16 mouse cellular contexts compared by ENCODE assay signal in the genomic region with DNA sequence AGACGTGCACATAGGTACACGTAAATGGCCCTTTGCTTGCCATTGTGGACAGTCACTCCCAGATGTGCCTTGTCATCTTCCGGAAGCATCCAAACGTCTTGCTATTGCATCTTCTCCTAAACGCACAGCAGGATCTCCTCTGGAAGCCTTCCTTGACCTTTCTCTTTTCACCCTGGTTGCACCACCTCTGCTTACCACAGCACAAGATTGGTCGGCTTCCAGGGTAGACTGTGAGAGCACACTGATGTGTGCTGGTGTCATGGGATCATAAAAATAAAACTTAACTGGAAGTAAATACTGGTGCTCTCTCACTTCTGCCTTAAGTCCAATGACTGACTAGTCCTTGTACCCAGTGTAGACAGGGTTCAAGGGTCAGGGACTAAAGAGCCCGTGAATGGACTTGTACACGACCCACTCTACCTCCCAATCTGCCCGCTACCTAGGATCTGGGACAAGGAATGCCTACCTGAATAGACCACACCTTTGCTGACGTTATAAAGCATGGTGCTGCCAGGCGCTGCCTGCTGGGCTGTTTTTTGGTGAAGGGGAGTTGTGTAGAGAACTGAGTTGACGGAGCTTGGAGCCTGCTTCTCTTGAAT. TPM values are rescaled to one million over a fixed set of nuclear protein-coding genes. Genes with fewer than 3 reads are reported as not detected.
DNase-seq lines count a peak whose midpoint lies in the region; ATAC-seq and TF ChIP-seq lines count a peak whose summit lies in the region.
"Had no signal": no experiment of that assay in that cellular context is flagged by ENCODE, and none has a peak within 500 bp of the region (broad histone marks: within the 10 kb centered on the region; RNA-seq: fewer than 3 reads in every experiment).

No protein-coding gene starts in this region.

- TF ChIP-seq CTCF in E14TG2a.4 (conservative IDR thresholded peaks at IDR 0.05; ENCODE audit: low read length), result no peak

- ATAC-seq in intestine, embryonic 16.5 days, result no peak

- no peak overlapping the region for H3K4me2 ChIP-seq in intestine, embryonic 16.5 days (ENCODE audit: low read depth, low read length)

- H3K27me3 ChIP-seq in E14TG2a.4 (ENCODE audit: insufficient read depth, low read length), result peaks cover 16% of the 10 kb centered on the region; the same call in 1 of the 2 replicates
- no peaks in the 10 kb centered on the region for H3K27me3 ChIP-seq in intestine, embryonic 16.5 days (replicated peaks; ENCODE audit: control insufficient read depth, insufficient read depth, low read length)
- H3K27me3 ChIP-seq: neural tube, embryonic 15.5 days; stomach, embryonic 15.5 days had no signal

- peak overlapping the region; percentile 84; the same call in 1 of the 2 replicates for H3K4me3 ChIP-seq in E14TG2a.4 (replicated peaks; ENCODE audit: low read length)
- no peak overlapping the region for H3K4me3 ChIP-seq in intestine, embryonic 16.5 days (ENCODE audit: low read length)

- 0 out of 2 replicates have a peak overlapping the region, but pooled peaks have one; percentile 87 for H3K27ac ChIP-seq in intestine, embryonic 16.5 days (ENCODE audit: low read length)
- H3K27ac ChIP-seq: macrophage; neural tube, embryonic 15.5 days had no signal

- 75% methylated on average over 12 of the region's 12 CpGs for WGBS in intestine, embryonic 16.5 days

- H3K36me3 ChIP-seq in E14TG2a.4 (ENCODE audit: insufficient read depth, low read length), result peaks cover 74% of the 10 kb centered on the region
- peaks cover 14% of the 10 kb centered on the region; the same call in 1 of the 2 replicates for H3K36me3 ChIP-seq in intestine, embryonic 16.5 days (ENCODE audit: control insufficient read depth, insufficient read depth, low read length)

- H3K9me3 ChIP-seq in E14TG2a.4 (ENCODE audit: low read length), result no peaks in the 10 kb centered on the region
- no peaks in the 10 kb centered on the region for H3K9me3 ChIP-seq in intestine, embryonic 16.5 days (ENCODE audit: control insufficient read depth, low read length)
- H3K9me3 ChIP-seq: neural tube, embryonic 15.5 days; stomach, embryonic 15.5 days had no signal

- peaks cover 62% of the 10 kb centered on the region for H3K4me1 ChIP-seq in E14TG2a.4 (replicated peaks; ENCODE audit: low read depth, low read length)
- H3K4me1 ChIP-seq in intestine, embryonic 16.5 days (ENCODE audit: control insufficient read depth, insufficient read depth, low read length), result peaks cover 20% of the 10 kb centered on the region

- peak; percentile 22 for DNase-seq in cerebellum, adult 11-12 months
- no peak for DNase-seq in cerebellum, postnatal 36 days
- DNase-seq in kidney, adult 9 months, result peak; percentile 43
- DNase-seq in kidney, postnatal 10 days, result no peak
- no peak for DNase-seq in testis, postnatal 14 days (ENCODE audit: low spot score)
- DNase-seq in frontal cortex, postnatal 10 days (ENCODE audit: low spot score in 2 of 2), result no peak
- DNase-seq: B cell, adult 2 months; cerebellum, adult 2 months; heart, postnatal 10 days; retina, postnatal 1 day; thymus, postnatal 14 days had no signal

- no peak overlapping the region for H3K9ac ChIP-seq in intestine, embryonic 16.5 days (ENCODE audit: low read depth, low read length)
- H3K9ac ChIP-seq: neural tube, embryonic 15.5 days; stomach, embryonic 15.5 days had no signal

RNA-seq across cellular contexts. Expression of gene Nradd, which starts 1.5 kb away (rescaled TPM):
- 25.7 and 28.4 TPM in 2 replicates for polyA plus RNA-seq in intestine, embryonic 16.5 days (2015; fragmentation: Nextera tagmentation; extraction: Ambion mirVana)

RNA-seq across cellular contexts. Expression of gene Nbeal2, which starts 31.2 kb away (rescaled TPM):
- polyA plus RNA-seq in intestine, embryonic 16.5 days (2015; fragmentation: Nextera tagmentation; extraction: Ambion mirVana), result 4.0 and 4.2 TPM in 2 replicates

RNA-seq across cellular contexts. Expression of gene Ccdc12, which starts 33.6 kb away (rescaled TPM):
- 168 and 188 TPM in 2 replicates for polyA plus RNA-seq in intestine, embryonic 16.5 days (2015; fragmentation: Nextera tagmentation; extraction: Ambion mirVana)

Comparison
In these comparisons a context has a peak if more than half of its experiments do, and no peak if none do; other contexts are left out.
1. DNase-seq: peak in cerebellum, adult 11-12 months (single experiment) and kidney, adult 9 months (single experiment); none in cerebellum, postnatal 36 days (0 of 2), kidney, postnatal 10 days (single experiment), testis, postnatal 14 days (single experiment) and frontal cortex, postnatal 10 days (0 of 2).